Mouse (Mus musculus): ENCODE measurements around the gene Cd53.
A peak's percentile ranks its signal among the peaks of the same experiment; 100 is the strongest.

The Cd53 gene

DNA sequence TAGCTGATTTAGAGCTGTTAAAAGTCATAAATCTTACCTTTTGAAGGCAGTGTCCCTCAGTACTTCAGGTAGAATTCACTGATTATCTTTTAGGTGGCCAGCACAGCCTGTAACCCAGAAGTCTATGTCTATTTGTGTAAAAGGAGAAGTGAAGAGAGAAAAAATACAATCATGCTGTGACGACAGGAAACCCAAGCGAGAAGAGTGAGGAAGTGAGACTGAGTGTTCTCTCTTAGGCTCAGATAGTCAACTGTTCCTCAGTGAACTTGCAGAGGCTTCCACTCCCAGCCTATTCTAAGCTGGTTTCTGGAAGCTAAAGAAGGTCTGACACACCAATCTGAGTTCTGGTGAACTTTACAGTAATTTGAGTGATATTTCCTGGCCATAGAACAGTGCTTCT, at the start of gene Cd53:
Gene Cd53 (minus strand): TSS at position 220 of the 400 bp plus-strand sequence.
- DNase-seq (ENCODE audit: low spot score in 2 of 2): peak; percentile 62 to 73

DNA sequence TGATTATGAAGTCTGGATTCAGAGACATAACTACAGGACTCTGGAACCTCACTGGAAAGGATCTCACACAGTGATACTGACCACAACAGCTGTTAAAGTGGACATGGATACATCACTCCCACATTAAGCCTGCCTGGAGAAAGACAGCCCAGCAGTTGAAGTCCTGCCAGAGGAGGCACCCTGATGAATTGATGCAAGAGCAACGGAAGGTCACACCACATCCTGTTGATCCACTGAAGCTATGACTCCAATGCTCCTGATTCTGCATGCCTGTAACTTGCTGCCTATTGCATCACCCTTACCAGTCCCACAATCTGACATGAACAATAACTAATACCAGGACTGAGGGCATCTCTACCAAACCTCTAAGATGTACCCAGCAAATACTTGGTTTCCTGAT, 42.2 kb upstream of the Cd53 start:
- peak; percentile 35 to 43 for DNase-seq (ENCODE audit: low spot score in 2 of 2)

DNA sequence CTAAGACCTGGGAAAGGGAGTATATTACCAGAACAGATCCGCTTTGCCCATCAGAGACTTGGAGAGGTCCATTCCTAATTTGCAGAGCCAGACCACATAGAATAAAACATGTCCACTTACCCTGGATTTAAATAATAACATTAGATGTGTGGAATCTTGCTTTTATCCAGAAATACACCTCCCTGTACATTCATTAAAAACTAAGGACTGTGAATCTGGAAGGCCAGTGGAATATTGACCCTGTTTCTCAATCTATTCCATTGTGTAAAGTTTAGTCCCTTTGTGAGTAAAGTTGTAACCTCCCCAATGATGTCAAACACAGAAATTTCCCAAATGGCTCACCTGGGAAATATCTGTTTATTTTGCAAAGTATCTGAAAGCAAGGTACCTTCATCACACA, 36.2 kb upstream of the Cd53 start, which contains the start of gene Olfr266:
Gene Olfr266 (minus strand): TSS at position 101 of the 400 bp plus-strand sequence.
- DNase-seq (ENCODE audit: low spot score in 2 of 2): no peak

DNA sequence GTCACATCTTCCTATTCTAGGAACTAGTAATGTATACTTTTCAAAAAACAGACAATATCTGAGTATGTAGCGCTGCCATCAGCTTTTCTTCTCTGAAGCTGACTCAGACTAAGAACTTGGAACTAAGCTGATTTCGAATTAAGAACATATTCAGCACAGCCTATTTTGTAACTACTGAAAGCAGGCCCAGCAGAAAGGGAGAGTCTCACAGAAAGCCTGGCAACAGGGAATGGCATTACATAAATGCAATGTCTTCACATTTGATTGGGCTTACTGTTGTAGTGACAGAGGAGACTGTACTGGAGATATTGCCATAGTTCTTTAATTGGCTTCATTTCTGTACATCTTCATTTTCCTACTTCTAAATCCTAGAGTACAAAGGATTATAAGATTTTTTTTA, 27.7 kb upstream of the Cd53 start:
- DNase-seq (ENCODE audit: low spot score in 2 of 2): no peak

DNA sequence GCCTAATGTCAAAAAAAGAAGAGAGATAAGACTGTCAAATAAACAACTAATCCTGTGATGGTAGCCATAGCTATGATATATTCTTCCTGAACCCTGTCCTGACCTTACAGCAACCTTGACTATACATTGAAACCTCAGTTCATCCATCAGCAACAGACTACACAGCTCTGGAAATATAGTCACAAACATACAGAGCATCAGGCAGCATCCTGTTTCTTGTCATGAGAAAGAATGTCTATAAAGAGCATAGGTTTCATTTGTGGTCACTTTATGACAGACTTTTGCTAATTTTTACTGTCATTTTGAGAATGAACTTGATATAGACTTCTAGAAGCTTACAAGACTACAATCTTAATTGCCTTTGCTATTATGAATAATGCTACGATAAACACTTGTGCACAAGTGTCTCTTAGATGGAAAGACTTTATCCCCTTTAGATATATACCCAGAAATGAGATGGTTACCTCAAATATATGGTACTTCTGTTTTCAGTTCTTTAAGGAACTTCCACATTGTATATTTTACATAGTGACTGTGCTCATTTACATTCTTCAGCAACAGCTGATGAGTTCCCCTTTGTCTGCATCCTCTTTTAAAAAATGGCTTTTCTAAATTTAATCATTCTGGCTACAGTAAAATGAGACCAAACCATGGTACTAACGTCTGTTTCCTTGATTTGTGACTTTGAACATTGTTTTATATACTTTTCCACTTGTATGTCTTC, 19.2 kb upstream of the Cd53 start:
- DNase-seq (ENCODE audit: low spot score in 2 of 2): no peak

DNA sequence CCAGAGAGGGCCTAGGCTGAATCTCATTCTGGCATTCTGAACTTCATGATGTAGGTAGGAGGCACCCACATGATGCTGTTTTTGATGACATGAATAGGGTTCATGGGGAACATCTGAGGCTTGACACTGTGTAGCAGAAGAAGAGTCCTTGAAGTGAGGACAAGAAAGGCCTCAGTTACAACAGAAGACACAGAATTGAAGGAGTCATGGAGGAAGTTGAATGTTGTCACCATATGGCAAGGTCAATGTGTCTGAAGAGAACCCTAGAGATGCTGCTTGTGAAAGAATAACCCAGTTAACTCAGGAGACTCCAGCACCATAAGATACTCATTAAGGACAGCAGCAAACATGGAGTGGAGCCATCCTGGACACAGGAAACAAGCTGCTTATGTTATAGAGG, 8.1 kb upstream of the Cd53 start:
- DNase-seq (ENCODE audit: low spot score in 2 of 2): no peak

DNA sequence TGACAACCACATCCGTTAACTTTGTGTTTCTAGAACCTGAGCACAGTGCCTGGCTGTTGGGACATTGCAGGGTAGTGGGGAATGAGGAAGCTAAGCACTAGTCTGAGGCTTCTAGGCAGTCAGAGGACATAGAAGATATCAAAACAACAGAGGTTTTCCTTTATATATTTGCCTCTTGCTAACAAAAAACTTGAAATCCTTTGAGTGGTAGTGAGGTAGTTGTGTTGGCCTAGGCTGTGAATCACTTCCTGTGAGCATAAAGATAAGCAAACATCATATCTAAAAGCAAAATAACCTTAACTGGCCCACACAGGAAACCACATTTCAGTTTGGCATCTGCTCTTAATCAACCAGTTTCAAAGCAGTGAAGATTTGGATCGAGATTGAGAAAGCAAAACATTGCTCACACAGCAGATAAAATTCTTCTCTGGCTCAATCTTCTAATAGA, 1.5 kb downstream of the Cd53 start:
- DNase-seq (ENCODE audit: low spot score in 2 of 2): peak; percentile 67 to 74

DNA sequence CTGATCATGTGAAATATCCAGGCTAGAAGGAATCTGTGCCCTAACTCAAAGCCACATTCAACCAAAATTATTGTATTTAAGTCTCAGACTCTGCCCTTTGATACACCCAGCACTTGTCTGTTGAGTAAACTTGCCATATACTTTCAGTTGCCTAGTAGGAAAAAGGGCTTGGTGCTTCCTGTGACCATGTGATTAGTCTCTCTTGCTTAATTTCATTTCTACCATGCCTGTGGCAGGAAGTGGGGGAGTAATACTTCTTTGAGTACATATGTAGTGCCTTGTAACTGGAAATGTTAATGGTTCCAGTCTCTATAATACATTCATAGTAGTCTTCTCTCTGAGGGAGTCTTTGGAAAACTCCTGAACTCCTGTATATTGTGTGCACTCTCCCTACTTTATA, 2.0 kb downstream of the Cd53 start:
- peak; percentile 37 to 51 for DNase-seq (ENCODE audit: low spot score in 2 of 2)

DNA sequence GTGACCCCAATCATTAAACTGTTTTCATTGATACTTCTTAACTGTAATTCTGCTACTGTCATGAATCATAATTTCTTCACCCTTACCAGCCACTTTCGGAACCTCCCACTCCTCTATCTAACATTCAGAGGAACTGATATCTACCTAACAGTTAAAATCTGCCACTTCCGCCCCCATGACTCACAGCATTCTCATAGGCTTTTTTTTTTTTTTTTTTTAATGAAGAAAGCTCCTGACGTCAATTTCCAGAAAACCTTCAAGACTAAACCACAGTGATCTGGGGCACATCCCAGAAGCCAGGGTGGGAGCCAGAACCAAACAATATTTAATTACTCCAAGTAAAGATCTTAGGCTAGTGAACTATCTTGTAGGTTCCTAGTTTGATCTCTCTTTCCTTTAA, 4.8 kb downstream of the Cd53 start:
- peak; percentile 73 to 75 for DNase-seq (ENCODE audit: low spot score in 2 of 2)

DNA sequence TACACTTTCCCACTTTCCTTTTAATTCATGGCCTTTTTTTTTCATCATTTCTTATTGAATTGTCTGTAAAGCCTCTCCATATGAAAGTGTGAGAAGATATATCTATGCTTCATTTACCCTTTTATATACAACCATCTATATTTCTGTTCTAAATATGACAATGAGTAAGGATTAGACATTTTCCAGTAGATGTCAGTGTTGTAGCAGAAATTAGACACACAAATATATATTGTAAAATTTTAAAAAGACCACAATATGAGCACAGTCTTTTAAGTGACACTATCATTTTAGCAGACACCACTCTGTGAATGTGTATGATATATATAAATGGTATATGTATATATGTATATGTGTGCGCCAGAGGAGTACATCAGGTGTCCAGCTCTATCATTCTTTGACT, 18.1 kb downstream of the Cd53 start:
- no peak for DNase-seq (ENCODE audit: low spot score in 2 of 2)

DNA sequence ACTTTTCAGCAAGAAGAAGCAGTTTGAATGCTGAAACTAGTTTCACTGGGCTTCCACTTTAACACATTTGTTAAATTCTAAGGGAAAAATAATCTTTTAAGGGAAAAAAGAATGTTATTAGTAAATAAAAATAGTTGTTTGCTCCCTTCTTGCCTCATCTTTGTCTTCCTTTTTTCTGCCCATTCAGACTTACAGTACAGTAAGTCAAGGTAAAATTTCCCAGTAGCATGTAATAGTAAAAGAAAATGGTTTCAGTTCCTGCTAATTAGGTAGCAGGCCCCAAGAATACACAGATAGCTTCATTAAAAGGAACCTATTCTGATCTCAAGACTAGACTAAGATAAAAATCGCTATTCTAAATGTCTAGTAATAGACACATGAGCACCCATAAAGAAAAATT, 34.1 kb downstream of the Cd53 start:
- no peak for DNase-seq (ENCODE audit: low spot score in 2 of 2)

DNA sequence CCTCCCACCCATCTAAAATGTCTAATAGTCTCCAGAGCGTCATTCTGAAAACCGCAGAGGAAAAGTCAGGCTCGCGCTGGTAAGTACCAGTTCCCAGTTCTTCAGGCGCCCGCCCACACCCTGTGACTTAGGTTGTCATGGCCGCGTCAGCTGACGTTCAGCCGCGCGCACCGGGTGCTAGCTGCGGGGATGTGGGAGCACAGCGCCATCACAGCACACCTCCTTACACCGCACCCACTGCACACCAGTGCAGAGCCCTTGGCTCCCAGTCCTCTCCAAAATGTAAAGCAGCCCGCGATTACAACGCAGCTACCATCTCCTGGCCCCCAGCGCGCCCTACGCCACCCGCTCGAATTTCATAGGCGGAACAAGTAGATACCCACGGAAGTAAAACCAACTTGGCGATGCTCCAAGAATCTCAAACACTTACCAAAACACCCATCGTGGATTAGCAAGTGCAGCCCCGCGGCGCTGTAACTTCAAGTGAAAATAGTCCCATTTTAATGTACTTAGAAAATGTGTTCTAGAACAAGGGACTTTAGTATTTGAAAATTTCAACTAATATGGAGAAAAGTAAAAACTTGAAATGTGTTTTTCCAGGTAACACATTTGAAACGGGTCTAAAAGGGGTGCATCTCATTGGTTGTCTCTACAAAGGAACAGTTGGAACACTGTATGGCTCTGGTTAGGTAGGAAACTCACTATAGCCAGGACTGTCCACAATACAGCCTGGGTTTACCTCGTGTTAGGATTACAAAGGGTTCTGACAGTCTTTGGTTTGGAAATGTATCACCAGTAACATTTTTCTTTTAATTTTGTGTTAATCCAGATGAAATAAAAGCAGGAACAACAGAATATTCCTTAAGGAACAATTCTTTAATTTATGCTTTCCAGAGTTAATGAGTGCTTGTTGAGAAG, 67.7 kb downstream of the Cd53 start:
- DNase-seq (ENCODE audit: low spot score in 2 of 2): peak; percentile 93 to 94

DNA sequence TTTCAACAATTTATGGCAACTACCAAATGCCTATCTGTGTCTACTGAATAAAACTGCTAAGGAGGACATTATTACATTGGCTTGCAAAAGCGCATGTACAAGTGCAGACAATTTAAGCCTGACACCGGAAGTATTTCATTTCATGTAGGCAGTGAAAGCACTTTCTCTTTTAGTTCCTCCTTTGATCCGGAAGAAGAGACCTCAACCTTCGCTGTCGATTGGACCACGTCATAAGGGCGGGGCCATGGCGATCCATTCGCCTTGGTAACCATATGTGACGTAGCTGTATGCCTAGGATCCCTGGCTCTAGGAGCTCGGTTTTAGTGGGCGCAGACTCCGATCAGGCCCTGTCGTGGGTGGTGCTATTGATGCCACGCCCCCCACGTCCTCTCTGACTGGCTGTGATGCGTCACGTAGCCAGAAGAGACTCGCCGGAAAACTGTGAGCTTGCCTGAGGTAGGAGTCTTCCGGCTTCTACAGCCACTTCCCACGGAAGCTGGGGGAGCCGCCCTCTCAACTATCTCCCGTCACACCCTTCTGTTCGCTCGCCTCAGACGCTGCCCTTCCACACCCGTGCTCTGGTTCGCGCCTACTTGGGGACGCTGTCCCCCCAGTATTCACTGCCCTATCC, 68.4 kb downstream of the Cd53 start:
- peak; percentile 99 for DNase-seq (ENCODE audit: low spot score in 2 of 2)
